Mouse (Mus musculus) heart, embryonic 11.5 days (tissue): Measurements from ENCODE around the gene Ceacam10. TPM values are rescaled to one million over a fixed set of nuclear protein-coding genes. Genes with fewer than 3 reads are reported as not detected.
"Not testable (repeated sequence)": the region's sequence is repeated elsewhere in the genome, so short reads cannot be mapped to it uniquely, and the experiment has no call there.

Source experiments
- ATAC-seq: fragments of 200-750 bp; cut with Nextera tagmentation; replicated peaks from 2 replicates; pipeline ENCODE4 v1.8.0; 2017; ENCODE audit warnings: moderate library complexity; ENCODE audit not compliant: insufficient number of reproducible peaks, low FRiP score, low TSS enrichment
- H3K27ac ChIP-seq: fragments of 300-500 bp; sonication (generic); 2 replicates; pipeline ENCODE4 v1.5.1; 2014; ENCODE audit warnings: mild to moderate bottlenecking, low read depth, low read length
- H3K27me3 ChIP-seq: fragments of 300-500 bp; sonication (generic); 2 replicates; pipeline ENCODE4 v1.6.1; 2014; ENCODE audit warnings: mild to moderate bottlenecking, low read length, mixed read lengths; ENCODE audit not compliant: control insufficient read depth, insufficient read depth
- H3K36me3 ChIP-seq: fragments of 300-500 bp; sonication (generic); 2 replicates; pipeline ENCODE4 v1.6.1; 2014; ENCODE audit warnings: mild to moderate bottlenecking, low read length, moderate library complexity, mixed read lengths; ENCODE audit not compliant: control insufficient read depth, insufficient read depth
- H3K4me1 ChIP-seq: fragments of 300-500 bp; sonication (generic); 2 replicates; pipeline ENCODE4 v1.6.1; 2014; ENCODE audit warnings: low read length; ENCODE audit not compliant: control insufficient read depth, insufficient read depth
- H3K4me2 ChIP-seq: fragments of 300-500 bp; sonication (generic); 2 replicates; pipeline ENCODE4 v1.6.1; 2014; ENCODE audit warnings: mild to moderate bottlenecking, moderate library complexity
- H3K4me3 ChIP-seq: fragments of 300-500 bp; sonication (generic); 2 replicates; pipeline ENCODE4 v1.5.1; 2014; ENCODE audit warnings: low read depth, low read length
- H3K9ac ChIP-seq: fragments of 300-500 bp; sonication (generic); 2 replicates; pipeline ENCODE4 v1.6.1; 2014; ENCODE audit warnings: mild to moderate bottlenecking, low read depth, low read length, moderate library complexity
- H3K9me3 ChIP-seq: fragments of 300-500 bp; sonication (generic); replicated peaks from 2 replicates; pipeline ENCODE4 v1.6.1; 2016; ENCODE audit warnings: low read length; ENCODE audit not compliant: control insufficient read depth
- WGBS: fragments of 180-500 bp; shearing (Covaris S2); extraction: QIAGEN DNeasy Blood & Tissue Kit; methylation state at CpG from one replicate; pipeline ENCODE4 v1.1.7; 2014; ENCODE audit not compliant: insufficient replicate concordance; 5-methylcytosine and 5-hydroxymethylcytosine counted together
- polyA plus RNA-seq: library from polyadenylated mRNA; unstranded; fragments of >200 nt; fragmentation: Nextera tagmentation; extraction: Ambion mirVana; gene quantifications from 2 replicates; pipeline ENCODE4 v1.2.1, GENCODE M21; 2014

Gene Ceacam10
- polyA plus RNA-seq, result not detected in 2 replicates

DNA sequence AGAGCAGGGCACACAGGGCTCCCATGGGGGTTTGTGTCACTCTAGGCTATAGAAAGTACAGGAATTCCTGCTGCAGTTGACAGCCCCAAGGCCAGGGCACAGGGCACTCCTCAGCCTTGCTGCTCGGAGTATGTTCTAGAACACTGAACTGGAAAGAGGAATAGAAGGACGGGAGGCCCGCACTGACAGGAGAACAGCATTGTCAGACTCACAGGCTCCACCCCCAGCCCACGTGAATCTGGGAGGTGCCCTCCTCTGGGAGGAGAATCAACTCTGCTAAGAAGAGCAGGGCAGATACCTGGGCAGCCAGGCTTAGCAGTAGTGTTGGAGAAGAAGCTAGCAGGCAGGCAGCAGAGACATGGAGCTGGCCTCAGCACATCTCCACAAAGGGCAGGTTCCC, at the start of gene Ceacam10:
TSS of gene Ceacam10 (plus strand) at position 289 of the 400 bp plus-strand sequence.
- not testable (repeated sequence) for H3K4me3 ChIP-seq, H3K4me2 ChIP-seq, H3K9ac ChIP-seq, H3K9me3 ChIP-seq, H3K4me1 ChIP-seq, H3K36me3 ChIP-seq, H3K27me3 ChIP-seq, ATAC-seq, H3K27ac ChIP-seq
- 26% methylated on average over 4 of the region's 4 CpGs for WGBS

DNA sequence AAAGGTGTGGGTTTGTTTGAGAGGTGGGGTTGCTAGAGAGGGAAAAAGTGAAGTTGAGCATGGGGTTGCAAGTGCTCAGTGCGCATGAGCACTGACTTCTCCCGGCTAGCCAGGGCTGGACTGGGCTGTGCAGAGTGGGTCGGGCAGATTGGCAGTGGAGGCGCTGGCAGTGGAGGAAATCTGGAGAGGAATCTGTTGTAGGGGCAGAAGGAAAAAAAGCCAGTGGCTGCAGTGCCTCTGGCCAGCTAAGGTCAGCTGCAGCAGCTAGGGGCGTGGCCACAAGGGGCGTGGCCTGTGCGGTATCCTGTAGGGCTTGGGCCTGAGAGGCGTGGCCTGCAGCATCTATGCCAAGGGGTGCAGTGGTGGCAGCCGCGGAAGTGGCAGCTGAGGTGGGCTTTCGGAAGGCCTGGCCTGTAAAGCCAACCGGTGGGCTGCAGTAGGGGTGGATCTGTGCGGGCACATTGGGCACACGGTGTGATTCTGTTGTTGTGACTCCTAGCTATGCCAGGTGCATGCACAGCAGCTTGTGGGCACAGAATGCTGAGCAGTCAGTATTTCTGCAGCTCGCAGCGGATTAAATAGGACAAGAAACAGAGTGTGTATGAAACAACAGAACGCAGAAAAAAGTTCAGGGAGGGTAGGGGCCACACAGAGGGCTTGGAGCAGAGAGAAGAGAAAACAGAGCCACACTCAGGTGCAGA, 40.9 kb upstream of the Ceacam10 start:
- Histone ChIP-seq H3K4me3 (no peak overlapping the region), H3K4me1 (no peaks in the 10 kb centered on the region), H3K27ac (no peak overlapping the region), H3K9me3 (0 out of 2 replicates have a peak, but pooled peaks cover under 1% of the 10 kb centered on the region), H3K27me3 (no peaks in the 10 kb centered on the region), H3K36me3 (no peaks in the 10 kb centered on the region), H3K4me2 (no peak overlapping the region), H3K9ac (no peak overlapping the region)
- WGBS, result 19% methylated on average over 17 of the region's 17 CpGs
- ATAC-seq, result peak; percentile 39; the same call in 1 of the 2 replicates

DNA sequence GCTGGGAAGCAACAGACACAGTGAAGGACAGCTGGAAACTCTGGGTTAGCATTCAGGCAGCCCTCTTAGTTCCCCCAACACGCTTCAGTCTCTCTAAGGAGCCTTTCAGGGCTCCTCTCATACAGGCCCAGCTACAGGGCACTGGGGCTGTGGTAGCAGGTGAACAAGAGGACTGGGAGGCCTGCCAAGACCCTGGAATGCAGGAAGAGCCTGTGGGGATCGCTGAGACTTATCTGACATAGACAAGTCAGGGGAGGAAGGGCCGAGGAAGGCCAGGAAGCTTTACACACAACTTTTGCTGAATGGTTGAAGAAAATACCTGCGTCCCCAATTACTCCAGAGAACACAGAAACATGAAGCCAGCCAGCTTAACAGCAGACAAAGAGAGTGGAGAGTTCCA, 26.3 kb upstream of the Ceacam10 start:
- no peak for ATAC-seq
- WGBS, result 35% methylated on average over 4 of the region's 4 CpGs
- H3K36me3 ChIP-seq, result no peaks in the 10 kb centered on the region
- H3K9me3 ChIP-seq, result no peaks in the 10 kb centered on the region
- H3K27ac ChIP-seq, result no peak overlapping the region
- no peaks in the 10 kb centered on the region for H3K4me1 ChIP-seq
- no peaks in the 10 kb centered on the region; the same call in 1 of the 2 replicates for H3K27me3 ChIP-seq
- no peak overlapping the region for H3K4me2 ChIP-seq
- no peak overlapping the region for H3K9ac ChIP-seq
- H3K4me3 ChIP-seq, result no peak overlapping the region

DNA sequence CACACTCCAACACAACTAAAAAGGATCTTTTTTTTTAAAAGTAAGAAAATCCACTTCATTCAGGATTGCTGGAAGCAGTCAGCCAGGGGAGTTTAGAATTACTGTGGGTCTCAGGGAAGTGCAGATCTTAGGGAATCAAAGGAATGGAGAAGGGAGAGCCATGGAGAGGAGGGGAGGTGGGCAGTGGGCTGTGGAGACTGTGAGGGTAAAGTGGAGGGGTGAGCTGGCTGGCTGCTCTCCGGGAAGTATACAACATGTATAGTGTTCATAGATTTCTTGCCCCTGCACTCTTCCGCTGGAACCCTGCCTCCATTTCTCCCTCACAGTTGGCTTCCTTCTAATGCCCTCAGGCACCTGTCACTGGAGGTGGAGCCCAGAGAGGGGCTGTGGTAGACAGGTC, 25.4 kb upstream of the Ceacam10 start:
- no peaks in the 10 kb centered on the region; the same call in 1 of the 2 replicates for H3K27me3 ChIP-seq
- no peak overlapping the region for H3K4me2 ChIP-seq
- H3K36me3 ChIP-seq, result no peaks in the 10 kb centered on the region
- H3K4me3 ChIP-seq, result no peak overlapping the region
- H3K27ac ChIP-seq, result no peak overlapping the region
- H3K9ac ChIP-seq, result no peak overlapping the region
- no peaks in the 10 kb centered on the region for H3K9me3 ChIP-seq
- ATAC-seq, result no peak
- H3K4me1 ChIP-seq, result no peaks in the 10 kb centered on the region
- 75% methylated on average over 2 of the region's 2 CpGs for WGBS

DNA sequence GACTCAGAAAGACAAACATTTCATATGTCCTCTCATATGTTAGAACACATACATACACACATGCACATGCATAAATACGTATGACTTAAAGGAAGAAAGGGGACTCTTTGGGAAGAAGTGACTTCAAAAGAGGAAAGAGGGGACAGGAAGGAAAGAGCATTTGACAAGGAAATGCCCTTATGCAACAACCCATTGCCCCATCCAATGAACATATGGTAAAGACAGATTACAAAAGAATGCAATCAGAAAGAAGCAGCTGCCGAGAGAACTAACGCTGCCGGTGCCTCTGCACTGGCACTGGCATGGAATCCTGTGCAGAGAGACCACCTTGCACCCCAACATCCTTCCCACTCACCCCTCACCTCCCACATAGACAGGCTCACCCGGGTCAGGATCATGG, 23.5 kb upstream of the Ceacam10 start:
- Histone ChIP-seq H3K27me3 (no peaks in the 10 kb centered on the region; the same call in 1 of the 2 replicates), H3K9me3 (no peaks in the 10 kb centered on the region), H3K4me2 (no peak overlapping the region), H3K9ac (no peak overlapping the region), H3K36me3 (no peaks in the 10 kb centered on the region), H3K27ac (no peak overlapping the region), H3K4me3 (no peak overlapping the region), H3K4me1 (no peaks in the 10 kb centered on the region)
- WGBS, result 66% methylated on average over 5 of the region's 5 CpGs
- ATAC-seq, result no peak

DNA sequence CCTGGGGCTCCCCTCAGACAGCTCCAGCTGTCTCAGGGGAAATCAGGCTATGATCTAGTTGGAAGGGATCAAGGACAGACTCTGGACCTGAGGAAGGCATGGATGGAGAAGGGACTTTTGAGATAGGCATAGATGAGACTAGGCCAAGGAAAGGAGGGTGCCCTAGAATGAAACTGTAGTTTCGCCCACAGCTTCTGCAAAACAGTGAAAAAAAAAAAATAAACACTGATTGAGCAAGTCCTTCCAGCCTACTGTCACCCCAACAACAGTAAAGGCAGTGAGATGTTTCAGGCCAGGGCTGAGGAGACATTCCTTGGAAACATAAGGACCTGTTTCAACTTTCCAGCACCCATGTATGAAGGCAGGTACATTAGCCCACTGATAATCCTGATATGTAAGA, 18.5 kb upstream of the Ceacam10 start:
- WGBS, result 56% methylated on average over 1 of the region's 1 CpGs
- H3K9ac ChIP-seq, result no peak overlapping the region
- no peak overlapping the region for H3K4me3 ChIP-seq
- H3K27ac ChIP-seq, result no peak overlapping the region
- H3K27me3 ChIP-seq, result no peaks in the 10 kb centered on the region
- H3K36me3 ChIP-seq, result no peaks in the 10 kb centered on the region
- no peak overlapping the region for H3K4me2 ChIP-seq
- no peaks in the 10 kb centered on the region for H3K9me3 ChIP-seq
- H3K4me1 ChIP-seq, result no peaks in the 10 kb centered on the region
- ATAC-seq, result no peak

DNA sequence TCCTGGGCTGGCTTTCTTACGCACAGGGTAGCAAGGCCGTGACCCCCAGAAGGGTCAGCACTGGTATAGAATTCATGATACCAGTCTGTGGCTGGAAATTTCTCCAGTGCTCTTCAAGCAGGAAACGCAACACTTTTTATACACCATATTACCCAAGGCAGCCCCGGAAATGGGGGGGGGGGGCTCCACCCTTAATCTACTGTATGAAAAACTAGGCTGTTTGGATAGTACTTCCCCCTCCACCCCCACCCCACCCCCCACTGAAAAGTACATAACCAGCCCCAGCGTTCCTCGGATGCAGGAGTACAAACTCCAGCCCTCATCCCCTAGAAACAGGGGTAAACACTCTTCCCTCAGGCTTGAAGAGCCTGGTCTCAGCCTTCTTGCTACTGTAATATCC, 16.8 kb upstream of the Ceacam10 start, which contains the start of gene Cd177:
TSS of gene Cd177 (minus strand) at position 101 of the 400 bp plus-strand sequence.
- no peak within 1 kb of the TSS for H3K4me2 ChIP-seq
- H3K27ac ChIP-seq, result no peak within 1 kb of the TSS
- H3K4me3 ChIP-seq, result no peak within 1 kb of the TSS
- H3K4me1 ChIP-seq, result no peaks in the 10 kb centered on the region
- no peaks in the 10 kb centered on the region for H3K27me3 ChIP-seq
- H3K9ac ChIP-seq, result no peak within 1 kb of the TSS
- H3K36me3 ChIP-seq, result no peaks in the 10 kb centered on the region
- no peak for ATAC-seq
- WGBS, result 65% methylated on average over 6 of the region's 6 CpGs
- no peaks in the 10 kb centered on the region for H3K9me3 ChIP-seq

DNA sequence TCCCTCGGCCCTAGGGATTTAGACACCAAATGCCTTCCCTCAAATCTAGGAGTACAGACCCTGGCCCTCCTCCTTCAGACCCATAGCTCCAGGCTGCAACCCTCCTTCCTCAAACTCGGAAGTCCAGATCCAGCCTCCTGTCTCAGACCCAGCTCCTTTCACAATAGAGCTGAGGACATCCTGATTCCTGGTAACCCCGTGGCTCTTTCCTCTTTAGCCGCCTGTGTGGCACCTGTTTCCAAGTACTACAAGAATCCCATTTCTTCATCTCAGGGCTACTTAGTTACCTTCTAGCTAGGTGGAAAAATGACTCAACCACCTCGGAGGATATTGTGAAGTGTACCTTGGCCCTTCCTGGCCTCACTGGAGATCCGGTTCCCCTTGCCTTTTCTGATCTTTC, 15.8 kb upstream of the Ceacam10 start:
- Histone ChIP-seq H3K9me3 (no peaks in the 10 kb centered on the region), H3K4me3 (no peak overlapping the region), H3K36me3 (no peaks in the 10 kb centered on the region), H3K9ac (no peak overlapping the region), H3K4me2 (no peak overlapping the region), H3K27ac (no peak overlapping the region), H3K4me1 (no peaks in the 10 kb centered on the region), H3K27me3 (no peaks in the 10 kb centered on the region)
- no peak for ATAC-seq
- WGBS, result 59% methylated on average over 6 of the region's 6 CpGs

DNA sequence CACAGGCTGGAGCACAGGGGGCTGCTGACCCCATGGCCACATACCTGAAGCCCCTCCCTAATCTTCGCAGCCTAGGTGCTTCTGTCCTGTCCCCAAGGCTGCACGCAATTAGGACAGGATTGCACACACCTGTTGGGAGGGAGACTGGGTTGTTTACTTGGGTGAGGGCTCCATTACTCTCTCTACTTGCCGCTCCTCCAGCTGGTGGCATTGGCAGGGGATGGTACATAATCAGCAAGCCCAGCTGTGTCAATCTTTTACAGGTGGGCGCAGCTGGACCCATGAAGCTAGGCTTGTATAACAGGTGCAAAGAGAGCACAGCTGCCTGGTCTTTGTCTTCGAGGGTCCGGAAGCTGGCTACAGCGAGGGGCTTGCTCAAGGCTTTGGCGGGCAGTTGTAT, 14.4 kb upstream of the Ceacam10 start:
- H3K4me1 ChIP-seq, result no peaks in the 10 kb centered on the region
- no peak for ATAC-seq
- no peaks in the 10 kb centered on the region for H3K9me3 ChIP-seq
- no peaks in the 10 kb centered on the region for H3K27me3 ChIP-seq
- no peaks in the 10 kb centered on the region for H3K36me3 ChIP-seq
- no peak overlapping the region for H3K9ac ChIP-seq
- H3K4me2 ChIP-seq, result no peak overlapping the region
- H3K27ac ChIP-seq, result no peak overlapping the region
- H3K4me3 ChIP-seq, result no peak overlapping the region
- 85% methylated on average over 8 of the region's 8 CpGs for WGBS
